Mouse (Mus musculus) brain, embryonic 14.5 days (tissue): Measurements from ENCODE around the gene Fcf1. TPM values are rescaled to one million over a fixed set of nuclear protein-coding genes. Genes with fewer than 3 reads are reported as not detected.

ENCODE experiments used
- DNase-seq: peaks from one replicate; pipeline ENCODE4 v3.0.0-alpha.2; 2011; ENCODE audit warnings: low read depth
- CTCF ChIP-seq: fragments of 200-500 bp; IDR thresholded peaks from 2 replicates; pipeline ENCODE4 v1.5.1; 2012; ENCODE audit warnings: inconsistent platforms, mild to moderate bottlenecking, moderate library complexity, borderline replicate concordance; ENCODE audit not compliant: insufficient read depth, insufficient read length; ENCODE audit errors: extremely low read depth
- POLR2A ChIP-seq: fragments of 200-500 bp; IDR thresholded peaks from 2 replicates; pipeline ENCODE4 v1.6.1; 2012; ENCODE audit warnings: mild to moderate bottlenecking, inconsistent platforms, borderline replicate concordance; ENCODE audit not compliant: poor library complexity, insufficient read depth, insufficient read length, severe bottlenecking; ENCODE audit errors: extremely low read depth
- polyA plus RNA-seq: library from polyadenylated mRNA; depleted of rRNA; stranded (reverse); fragments of >200 nt; gene quantifications from 2 replicates; pipeline ENCODE4 v1.2.3, GENCODE M21; 2012; rRNA removed

The Fcf1 gene
- 82.0 and 91.1 TPM in 2 replicates for polyA plus RNA-seq

GRCm38 (mm10) chr12:84970428-84971096 is at the start of gene Fcf1, which contains the start of gene Arel1:
Gene Fcf1, plus strand, starts transcription at chr12:84970897.
Gene Arel1, minus strand, starts transcription at chr12:84970900.
- TF ChIP-seq CTCF (no peak), POLR2A (peak; percentile 6; the same call in 1 of the 2 replicates)
- peak; percentile 98 for DNase-seq

GRCm38 (mm10) chr12:84921881-84922419 is 48.7 kb upstream of the Fcf1 start:
- peak; percentile 68 for DNase-seq
- TF ChIP-seq POLR2A (no peak), CTCF (no peak)

DNA sequence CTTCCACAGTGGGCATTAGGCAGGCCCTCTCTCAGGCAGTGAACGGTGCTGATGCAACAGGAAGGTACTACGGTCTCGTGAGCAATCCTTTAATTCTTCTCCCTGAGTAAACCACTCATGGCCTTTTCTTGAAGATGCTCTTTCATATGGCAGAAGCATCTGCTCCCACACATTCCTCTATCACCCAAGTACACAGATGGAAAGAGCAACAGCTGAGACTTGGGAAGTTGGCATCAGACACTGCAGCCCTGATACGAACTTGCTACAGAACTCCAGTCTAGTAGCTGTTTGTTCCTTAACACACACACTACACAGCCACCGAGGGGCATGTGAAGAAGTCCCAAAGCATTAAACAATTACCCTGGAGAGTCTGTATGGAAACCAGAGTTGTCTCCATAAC is 46.4 kb upstream of the Fcf1 start:
- peak; percentile 13 for DNase-seq
- TF ChIP-seq CTCF: no peak
- TF ChIP-seq POLR2A: no peak

- DNase-seq: no peak
Observed at GRCm38 (mm10) chr12:84926542-84926941, 44.2 kb upstream of the Fcf1 start.

GRCm38 (mm10) chr12:84932210-84932609 is 38.5 kb upstream of the Fcf1 start:
- no peak for DNase-seq
- TF ChIP-seq POLR2A: no peak
- no peak for TF ChIP-seq CTCF

More at GRCm38 (mm10) chr12:84926542-84926941, 44.2 kb upstream of the Fcf1 start:
- no peak for TF ChIP-seq POLR2A
- no peak for TF ChIP-seq CTCF

DNA sequence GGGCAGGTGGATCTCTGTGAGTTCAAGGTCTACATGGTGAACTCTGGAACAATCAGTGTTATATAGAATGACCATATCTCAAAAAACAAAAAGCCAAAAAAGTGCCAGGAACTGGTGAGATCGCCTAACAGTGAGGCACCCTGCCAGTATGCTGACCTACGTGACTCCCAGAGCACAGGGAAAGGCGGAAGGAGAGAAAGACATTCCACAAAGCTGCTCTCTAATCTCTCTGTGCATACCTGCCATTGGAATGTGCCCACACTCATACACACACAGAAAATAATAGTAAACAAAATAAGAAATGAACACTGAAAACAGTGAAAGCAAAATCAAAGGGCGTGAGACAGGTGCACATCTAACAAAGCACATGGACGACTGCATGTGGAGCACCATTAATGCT is 35.4 kb upstream of the Fcf1 start:
- DNase-seq: no peak
- no peak for TF ChIP-seq CTCF
- no peak for TF ChIP-seq POLR2A

- TF ChIP-seq POLR2A (no peak), CTCF (no peak)
- no peak for DNase-seq
Observed at GRCm38 (mm10) chr12:84939117-84939516, 31.6 kb upstream of the Fcf1 start.

DNA sequence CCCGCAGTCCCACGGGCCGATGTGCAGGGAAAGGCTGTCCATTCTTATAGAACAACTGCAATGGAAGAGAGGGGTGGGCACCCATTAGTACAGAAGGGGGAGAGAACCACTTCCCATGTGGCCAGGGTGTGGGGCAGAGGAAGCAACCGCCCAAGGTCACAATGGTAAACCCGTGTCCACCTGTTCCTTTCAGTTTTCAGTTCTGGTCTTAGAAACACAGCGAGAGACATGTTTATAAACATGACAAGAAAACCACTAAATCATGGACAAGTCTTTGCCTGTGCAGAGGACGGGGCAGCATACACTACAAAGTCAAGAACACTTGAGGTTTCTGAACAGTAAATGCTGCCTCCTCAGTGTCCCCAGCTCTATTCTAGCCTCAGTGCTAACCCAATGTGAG is 30.4 kb upstream of the Fcf1 start:
- no peak for TF ChIP-seq CTCF
- no peak for TF ChIP-seq POLR2A
- DNase-seq: no peak

DNA sequence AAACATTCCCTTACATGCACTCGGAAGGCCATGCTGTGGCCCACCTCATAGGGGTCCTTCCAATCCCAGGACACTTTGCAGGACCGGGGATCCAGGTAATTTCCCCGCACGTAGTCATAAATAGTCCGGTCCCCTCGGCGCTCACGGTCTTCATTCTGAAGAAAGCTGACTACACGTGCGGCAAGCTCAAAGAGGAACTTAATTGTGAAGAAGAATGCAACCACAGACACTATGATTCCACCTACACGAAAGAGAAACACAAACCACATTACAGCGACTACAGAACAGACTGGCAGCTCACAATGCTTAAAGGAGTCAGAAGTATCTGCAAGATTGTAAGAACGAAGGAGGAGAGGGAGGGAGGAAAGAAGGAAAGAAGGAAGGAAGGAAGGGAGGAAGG is 29.0 kb upstream of the Fcf1 start:
- TF ChIP-seq CTCF: no peak
- TF ChIP-seq POLR2A: no peak
- no peak for DNase-seq

DNA sequence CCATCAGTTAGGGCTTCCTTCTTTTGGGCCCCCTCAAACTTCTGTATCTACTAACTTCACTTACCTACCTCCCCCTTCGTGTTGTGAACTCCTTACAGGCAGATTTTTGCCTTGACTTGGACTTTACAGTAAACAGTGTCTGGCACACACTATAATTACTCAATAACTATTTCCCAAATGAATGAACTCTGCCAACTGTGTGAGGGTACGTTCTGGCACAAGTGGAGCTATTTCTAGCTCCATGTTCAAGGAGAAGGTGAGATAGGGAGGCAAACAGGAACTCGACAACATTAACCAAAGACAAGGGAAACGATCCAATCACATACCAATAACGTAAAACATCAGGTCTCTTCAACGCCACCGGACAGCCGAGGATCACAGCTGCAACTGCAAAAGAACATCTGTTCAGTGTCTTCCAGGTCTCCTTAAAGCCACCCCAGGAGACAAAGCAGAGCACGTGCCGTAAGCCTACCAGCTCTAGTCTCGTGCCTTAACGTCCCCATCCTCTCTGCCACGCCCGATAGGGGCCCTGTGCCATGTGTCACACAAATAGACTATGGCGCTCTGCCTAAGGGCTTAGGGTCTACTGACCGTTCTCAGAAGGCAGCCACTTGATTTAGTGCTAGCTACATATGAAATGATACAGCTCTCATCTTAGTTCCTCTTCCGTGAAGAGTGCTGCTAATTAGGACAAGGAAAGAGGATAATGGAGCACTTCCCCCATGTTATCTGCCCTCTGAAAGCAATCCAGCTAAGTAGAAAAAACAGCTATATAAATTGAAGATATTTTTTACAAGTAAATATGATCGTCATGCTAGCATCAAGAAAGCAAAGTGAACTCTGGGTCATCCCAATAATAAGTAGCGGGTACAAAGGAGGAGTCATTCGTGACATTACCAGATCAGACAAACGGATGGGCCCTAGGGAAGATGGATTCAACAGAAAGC is 27.4 kb upstream of the Fcf1 start:
- no peak for TF ChIP-seq POLR2A
- TF ChIP-seq CTCF: no peak

GRCm38 (mm10) chr12:84944150-84944812 is 26.4 kb upstream of the Fcf1 start:
- DNase-seq: no peak
- no peak for TF ChIP-seq POLR2A
- no peak for TF ChIP-seq CTCF

More for the DNA sequence above, 27.4 kb upstream of the Fcf1 start:
- DNase-seq: no peak
